Mouse (Mus musculus) E14TG2a.4 (cell line): Measurements from ENCODE around the gene Trim44.

ENCODE experiments used
- H3K27me3 ChIP-seq: 2 replicates; pipeline ENCODE4 v1.6.1; 2014; ENCODE audit warnings: low read length, control low read depth; ENCODE audit not compliant: insufficient read depth
- H3K36me3 ChIP-seq: 2 replicates; pipeline ENCODE4 v1.6.1; 2014; ENCODE audit warnings: low read length, control low read depth; ENCODE audit not compliant: insufficient read depth
- H3K4me1 ChIP-seq: replicated peaks from 2 replicates; pipeline ENCODE4 v1.6.1; 2014; ENCODE audit warnings: low read depth, low read length, control low read depth
- H3K4me3 ChIP-seq: replicated peaks from 2 replicates; pipeline ENCODE4 v1.5.1; 2014; ENCODE audit warnings: mild to moderate bottlenecking, low read length
- H3K9me3 ChIP-seq: 2 replicates; pipeline ENCODE4 v1.6.1; 2014; ENCODE audit warnings: low read length, control low read depth
- CTCF ChIP-seq: conservative IDR thresholded peaks from 2 replicates; pipeline ENCODE4 v1.5.1; 2014; ENCODE audit warnings: low read length
- NANOG ChIP-seq: IDR thresholded peaks from 2 replicates; pipeline ENCODE4 v1.6.1; 2014; ENCODE audit warnings: borderline replicate concordance, low read length, mixed read lengths
- POU5F1 ChIP-seq: IDR thresholded peaks from 2 replicates; pipeline ENCODE4 v1.6.1; 2014; ENCODE audit warnings: low read length, borderline replicate concordance

Trim44 gene

GRCm38 (mm10) chr2:102449056-102449455 lies 41.4 kb upstream of the Trim44 start:
- peaks cover 25% of the 10 kb centered on the region for H3K4me1 ChIP-seq
- H3K27me3 ChIP-seq, result peaks cover 52% of the 10 kb centered on the region
- no peaks in the 10 kb centered on the region for H3K36me3 ChIP-seq
- no peak for TF ChIP-seq CTCF
- TF ChIP-seq POU5F1, result no peak
- TF ChIP-seq NANOG, result no peak
- H3K9me3 ChIP-seq, result no peaks in the 10 kb centered on the region
- no peak overlapping the region for H3K4me3 ChIP-seq

GRCm38 (mm10) chr2:102447831-102448230 lies 40.2 kb upstream of the Trim44 start:
- TF ChIP-seq CTCF (no peak), POU5F1 (no peak), NANOG (no peak)
- Histone ChIP-seq H3K4me1 (peaks cover 25% of the 10 kb centered on the region), H3K4me3 (no peak overlapping the region)

DNA sequence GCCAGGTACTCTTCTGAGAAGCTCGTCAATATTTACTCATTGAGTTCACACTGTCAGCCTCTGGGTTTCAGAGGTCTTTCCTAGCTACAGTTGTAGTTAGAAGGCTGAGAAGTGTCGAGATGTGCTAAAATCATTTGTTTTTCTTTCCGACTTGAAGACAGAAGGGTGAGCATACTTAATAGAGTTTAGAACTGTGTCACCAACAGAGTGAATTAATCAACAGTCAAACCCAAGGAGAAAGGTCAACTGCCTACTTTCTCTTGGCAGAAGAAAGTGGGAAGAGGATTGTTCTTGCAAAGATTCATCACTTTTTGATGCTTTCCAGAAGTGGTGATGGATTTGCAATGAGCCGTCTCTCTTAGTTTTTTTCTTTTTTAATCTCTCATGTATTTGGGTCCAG lies 39.2 kb upstream of the Trim44 start:
- Histone ChIP-seq H3K9me3 (no peaks in the 10 kb centered on the region), H3K4me3 (no peak overlapping the region), H3K36me3 (no peaks in the 10 kb centered on the region), H3K4me1 (peaks cover 17% of the 10 kb centered on the region), H3K27me3 (peaks cover 50% of the 10 kb centered on the region)
- TF ChIP-seq POU5F1 (no peak), CTCF (no peak), NANOG (no peak)

More at GRCm38 (mm10) chr2:102447831-102448230, 40.2 kb upstream of the Trim44 start:
- no peaks in the 10 kb centered on the region for H3K9me3 ChIP-seq
- H3K27me3 ChIP-seq, result peaks cover 53% of the 10 kb centered on the region
- no peaks in the 10 kb centered on the region for H3K36me3 ChIP-seq

GRCm38 (mm10) chr2:102437357-102438030 lies 29.9 kb upstream of the Trim44 start:
- no peak overlapping the region for H3K4me3 ChIP-seq
- no peak for TF ChIP-seq CTCF
- no peak for TF ChIP-seq NANOG
- TF ChIP-seq POU5F1, result no peak
- no peaks in the 10 kb centered on the region for H3K9me3 ChIP-seq
- H3K4me1 ChIP-seq, result 0 out of 2 replicates have a peak, but pooled peaks cover 5% of the 10 kb centered on the region
- peaks cover 17% of the 10 kb centered on the region; the same call in 1 of the 2 replicates for H3K27me3 ChIP-seq
- no peaks in the 10 kb centered on the region for H3K36me3 ChIP-seq

DNA sequence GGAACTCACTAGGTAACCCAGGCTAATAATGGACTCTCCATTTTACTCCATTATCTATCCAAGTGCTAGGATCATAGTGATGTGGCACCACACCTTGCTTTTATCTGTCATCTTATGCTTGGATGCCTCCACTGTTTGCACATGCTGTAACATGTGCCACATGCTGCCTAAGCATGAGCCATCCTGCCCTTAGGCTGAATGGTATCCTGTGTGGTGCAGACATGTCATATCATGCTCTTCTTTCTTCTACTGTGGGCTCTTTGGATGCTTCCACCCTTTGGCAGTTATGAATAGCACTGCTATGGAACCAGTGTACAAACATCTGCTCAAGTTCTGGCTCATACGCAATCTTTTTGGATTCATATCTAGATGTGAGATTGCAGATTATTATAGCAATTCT lies 26.3 kb upstream of the Trim44 start:
- no peaks in the 10 kb centered on the region for H3K9me3 ChIP-seq
- TF ChIP-seq CTCF (no peak), POU5F1 (no peak), NANOG (no peak)
- H3K36me3 ChIP-seq, result no peaks in the 10 kb centered on the region
- H3K27me3 ChIP-seq, result peaks cover 15% of the 10 kb centered on the region; the same call in 1 of the 2 replicates
- no peaks in the 10 kb centered on the region for H3K4me1 ChIP-seq
- H3K4me3 ChIP-seq, result no peak overlapping the region

DNA sequence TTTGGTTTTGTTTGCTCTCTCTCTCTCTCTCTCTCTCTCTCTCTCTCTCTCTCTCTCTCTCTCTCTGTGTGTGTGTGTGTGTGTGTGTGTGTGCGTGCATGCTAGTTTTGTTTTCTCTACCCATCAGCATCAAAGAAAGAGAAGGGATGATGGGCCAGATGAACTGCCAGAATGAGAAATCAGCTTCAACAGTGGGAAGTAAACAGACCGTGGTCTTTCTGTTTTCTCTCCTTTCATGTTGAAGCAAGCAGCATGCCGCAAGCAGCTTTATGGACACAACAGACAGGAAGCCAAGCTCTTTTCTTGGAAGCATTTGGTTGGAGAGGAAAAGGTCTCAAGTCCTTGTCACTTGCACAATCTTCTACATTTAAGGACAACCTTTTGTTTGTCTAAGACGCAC lies 23.5 kb upstream of the Trim44 start:
- Histone ChIP-seq H3K9me3 (no peaks in the 10 kb centered on the region), H3K4me3 (no peak overlapping the region), H3K27me3 (peaks cover 9% of the 10 kb centered on the region; the same call in 1 of the 2 replicates), H3K36me3 (no peaks in the 10 kb centered on the region), H3K4me1 (no peaks in the 10 kb centered on the region)
- TF ChIP-seq POU5F1 (no peak), CTCF (no peak), NANOG (no peak)

DNA sequence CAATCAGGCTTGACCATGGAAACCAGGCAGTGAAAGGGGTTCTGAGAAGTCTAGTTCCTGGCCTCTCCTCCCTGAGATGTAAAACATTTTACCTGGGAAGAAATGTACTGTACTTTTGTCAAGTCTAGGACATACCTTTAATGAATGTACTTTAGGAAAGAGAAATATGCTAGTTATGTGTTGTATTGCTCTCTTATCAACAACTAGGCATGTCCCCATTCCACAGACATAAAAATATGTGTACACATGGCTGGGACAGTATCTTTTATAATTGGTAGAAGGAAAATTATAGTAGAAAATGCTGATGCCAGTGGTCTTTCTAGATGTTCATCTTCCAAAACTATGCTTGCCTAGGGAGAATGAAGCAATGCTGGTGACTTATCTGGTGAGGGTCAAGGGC lies 20.3 kb upstream of the Trim44 start:
- H3K4me3 ChIP-seq, result no peak overlapping the region
- TF ChIP-seq POU5F1 (no peak), CTCF (no peak), NANOG (no peak)

GRCm38 (mm10) chr2:102426434-102426833 lies 18.8 kb upstream of the Trim44 start:
- Histone ChIP-seq H3K36me3 (no peaks in the 10 kb centered on the region), H3K9me3 (no peaks in the 10 kb centered on the region), H3K27me3 (peaks cover 6% of the 10 kb centered on the region; the same call in 1 of the 2 replicates), H3K4me3 (no peak overlapping the region), H3K4me1 (no peaks in the 10 kb centered on the region)
- no peak for TF ChIP-seq NANOG
- TF ChIP-seq POU5F1, result no peak
- no peak for TF ChIP-seq CTCF

More for the DNA sequence above, 20.3 kb upstream of the Trim44 start:
- H3K27me3 ChIP-seq, result peaks cover 4% of the 10 kb centered on the region; the same call in 1 of the 2 replicates
- H3K36me3 ChIP-seq, result no peaks in the 10 kb centered on the region
- H3K4me1 ChIP-seq, result no peaks in the 10 kb centered on the region
- no peaks in the 10 kb centered on the region for H3K9me3 ChIP-seq

- Histone ChIP-seq H3K9me3 (no peaks in the 10 kb centered on the region), H3K27me3 (peaks cover 11% of the 10 kb centered on the region), H3K36me3 (no peaks in the 10 kb centered on the region), H3K4me3 (no peak overlapping the region), H3K4me1 (peaks cover 14% of the 10 kb centered on the region)
- TF ChIP-seq NANOG (no peak), CTCF (no peak)
Observed at GRCm38 (mm10) chr2:102416149-102416743, 8.6 kb upstream of the Trim44 start.

DNA sequence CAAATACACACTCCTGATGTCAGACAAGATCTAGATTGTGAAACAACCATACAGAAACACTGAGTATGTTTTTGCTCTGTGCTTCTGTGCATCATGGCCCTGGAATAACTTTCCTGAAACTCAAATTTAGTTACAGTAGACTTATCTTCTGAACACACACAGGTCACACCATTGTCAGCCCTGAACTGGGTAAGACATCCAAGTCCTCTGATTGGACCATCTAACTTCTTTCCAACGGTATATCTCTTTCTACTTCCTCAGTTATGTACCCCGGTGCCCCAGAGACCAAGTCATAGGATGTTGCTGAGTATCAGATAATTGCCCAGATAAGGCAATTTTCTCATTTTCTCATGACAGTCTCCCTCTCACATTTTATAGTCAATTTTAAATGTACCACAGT lies 5.1 kb upstream of the Trim44 start:
- TF ChIP-seq CTCF, result no peak
- no peak for TF ChIP-seq POU5F1
- TF ChIP-seq NANOG, result no peak
- H3K4me1 ChIP-seq, result peaks cover 17% of the 10 kb centered on the region
- no peaks in the 10 kb centered on the region for H3K9me3 ChIP-seq

More for the DNA sequence above, 5.1 kb upstream of the Trim44 start:
- no peak overlapping the region for H3K4me3 ChIP-seq
- H3K27me3 ChIP-seq, result peaks cover 11% of the 10 kb centered on the region
- H3K36me3 ChIP-seq, result no peaks in the 10 kb centered on the region
